Mouse (Mus musculus): ENCODE data around the gene Setd1a.
"Not testable (repeated sequence)": the region's sequence is repeated elsewhere in the genome, so short reads cannot be mapped to it uniquely, and the experiment has no call there.

The Setd1a gene

GRCm38 (mm10) chr7:127776426-127776825, at the start of gene Setd1a:
TSS of gene Setd1a (plus strand) at chr7:127776670.
- in situ Hi-C loops (cut with MboI; ENCODE audit: low sequenced_read_pairs): no loop called here

- in situ Hi-C loops (cut with MboI; ENCODE audit: low sequenced_read_pairs): no loop called here
Observed at GRCm38 (mm10) chr7:127727898-127728297, 48.6 kb upstream of the Setd1a start.

GRCm38 (mm10) chr7:127730170-127730569, 46.3 kb upstream of the Setd1a start:
- in situ Hi-C loops (cut with MboI; ENCODE audit: low sequenced_read_pairs): no loop called here

GRCm38 (mm10) chr7:127732066-127732465, 44.4 kb upstream of the Setd1a start, which contains the start of gene Ctf2:
TSS of gene Ctf2 (minus strand) at chr7:127732166.
- in situ Hi-C loops (cut with MboI; ENCODE audit: low sequenced_read_pairs): not testable (repeated sequence)

- in situ Hi-C loops (cut with MboI; ENCODE audit: low sequenced_read_pairs): no loop called here
Observed at GRCm38 (mm10) chr7:127744366-127745045, 32.0 kb upstream of the Setd1a start, which contains the start of gene Fbxl19. TSS of gene Fbxl19 (plus strand) at chr7:127744543.

GRCm38 (mm10) chr7:127745251-127745651, 31.2 kb upstream of the Setd1a start:
- in situ Hi-C loops (cut with MboI; ENCODE audit: low sequenced_read_pairs): no loop called here

GRCm38 (mm10) chr7:127745652-127746493, 30.6 kb upstream of the Setd1a start:
- in situ Hi-C loops (cut with MboI; ENCODE audit: low sequenced_read_pairs): no loop called here

- in situ Hi-C loops (cut with MboI; ENCODE audit: low sequenced_read_pairs): no loop called here
Observed at GRCm38 (mm10) chr7:127746494-127747491, 29.7 kb upstream of the Setd1a start.

GRCm38 (mm10) chr7:127747559-127748234, 28.8 kb upstream of the Setd1a start:
- in situ Hi-C loops (cut with MboI; ENCODE audit: low sequenced_read_pairs): no loop called here

- in situ Hi-C loops (cut with MboI; ENCODE audit: low sequenced_read_pairs): no loop called here
Observed at GRCm38 (mm10) chr7:127748235-127748560, 28.3 kb upstream of the Setd1a start.

GRCm38 (mm10) chr7:127750131-127751127, 26.0 kb upstream of the Setd1a start:
- in situ Hi-C loops (cut with MboI; ENCODE audit: low sequenced_read_pairs): loop anchor here (10.0 kb wide), 1 partner anchor 76 kb away; no protein-coding TSS in a partner anchor

- in situ Hi-C loops (cut with MboI; ENCODE audit: low sequenced_read_pairs): loop anchor here (10.0 kb wide), 1 partner anchor 77 kb away; no protein-coding TSS in a partner anchor
Observed at GRCm38 (mm10) chr7:127751619-127752018, 24.9 kb upstream of the Setd1a start.

- in situ Hi-C loops (cut with MboI; ENCODE audit: low sequenced_read_pairs): loop anchor here (10.0 kb wide), 1 partner anchor 77 kb away; no protein-coding TSS in a partner anchor
Observed at GRCm38 (mm10) chr7:127752069-127752468, 24.4 kb upstream of the Setd1a start.

GRCm38 (mm10) chr7:127753158-127753557, 23.3 kb upstream of the Setd1a start:
- in situ Hi-C loops (cut with MboI; ENCODE audit: low sequenced_read_pairs): loop anchor here (10.0 kb wide), 1 partner anchor 78 kb away; no protein-coding TSS in a partner anchor

GRCm38 (mm10) chr7:127753741-127754140, 22.7 kb upstream of the Setd1a start:
- in situ Hi-C loops (cut with MboI; ENCODE audit: low sequenced_read_pairs): loop anchor here (10.0 kb wide), 1 partner anchor 79 kb away; no protein-coding TSS in a partner anchor

- in situ Hi-C loops (cut with MboI; ENCODE audit: low sequenced_read_pairs): loop anchor here (5.0 to 10.0 kb wide), 2 partner anchors 85 to 657 kb away; no protein-coding TSS in a partner anchor
Observed at GRCm38 (mm10) chr7:127759716-127760115, 16.8 kb upstream of the Setd1a start.

- in situ Hi-C loops (cut with MboI; ENCODE audit: low sequenced_read_pairs): loop anchor here (5.0 kb wide), 1 partner anchor 658 kb away; no protein-coding TSS in a partner anchor
Observed at GRCm38 (mm10) chr7:127760478-127760877, 16.0 kb upstream of the Setd1a start.

GRCm38 (mm10) chr7:127761026-127761425, 15.4 kb upstream of the Setd1a start:
- in situ Hi-C loops (cut with MboI; ENCODE audit: low sequenced_read_pairs): loop anchor here (5.0 kb wide), 1 partner anchor 659 kb away; no protein-coding TSS in a partner anchor

Data from CH12F3 (cell line).